Mouse (Mus musculus) megakaryocyte, embryonic 14.5 days (primary cell): ENCODE results near the gene Zfp13. TPM values are rescaled to one million over a fixed set of nuclear protein-coding genes. Genes with fewer than 3 reads are reported as not detected.

ENCODE experiments used
- H3K27me3 ChIP-seq: replicated peaks from 2 replicates; pipeline ENCODE3; 2012; ENCODE audit warnings: inconsistent platforms
- H3K36me3 ChIP-seq: replicated peaks from 2 replicates; pipeline ENCODE3; 2012; ENCODE audit warnings: low read length, inconsistent platforms, mixed read lengths
- H3K4me1 ChIP-seq: 2 replicates; pipeline ENCODE4 v1.6.1; 2012; ENCODE audit warnings: inconsistent platforms
- H3K4me3 ChIP-seq: replicated peaks from 2 replicates; pipeline ENCODE3; 2012; ENCODE audit warnings: moderate library complexity, mild to moderate bottlenecking, inconsistent platforms
- H3K9me3 ChIP-seq: 2 replicates; pipeline ENCODE4 v1.6.1; 2012; ENCODE audit warnings: inconsistent platforms
- FLI1 ChIP-seq: IDR thresholded peaks from 2 replicates; pipeline ENCODE4 v1.6.1; 2012; ENCODE audit warnings: low read length, inconsistent platforms, mixed read lengths
- GATA1 ChIP-seq: IDR thresholded peaks from 3 replicates; pipeline ENCODE4 v1.6.1; 2012; ENCODE audit warnings: mixed read lengths, low read length, inconsistent platforms, borderline replicate concordance
- polyA plus RNA-seq: library from polyadenylated mRNA; stranded (reverse); fragments of >175 nt; gene quantifications from 2 replicates; pipeline ENCODE4 v1.2.3, GENCODE M21; 2012; ENCODE audit warnings: low replicate concordance; ENCODE audit not compliant: insufficient read depth

Zfp13 gene
- 0.96 TPM in 1 of 2 replicates, not detected in the other for polyA plus RNA-seq

- Histone ChIP-seq H3K27me3 (peaks cover 8% of the 10 kb centered on the region), H3K4me3 (peak within 1 kb of the TSS; percentile 90), H3K9me3 (no peaks in the 10 kb centered on the region), H3K36me3 (no peaks in the 10 kb centered on the region), H3K4me1 (peaks cover 42% of the 10 kb centered on the region)
- no peak for TF ChIP-seq GATA1
- no peak for TF ChIP-seq FLI1
Measured at GRCm38 (mm10) chr17:23598582-23599552, at the start of gene Zfp13. Gene Zfp13 (minus strand): TSS chr17:23599487.

GRCm38 (mm10) chr17:23645894-23646293 is 46.6 kb upstream of the Zfp13 start:
- Histone ChIP-seq H3K27me3 (peaks cover 47% of the 10 kb centered on the region), H3K4me1 (peaks cover 10% of the 10 kb centered on the region), H3K4me3 (no peak overlapping the region), H3K36me3 (no peaks in the 10 kb centered on the region), H3K9me3 (peaks cover 15% of the 10 kb centered on the region)
- TF ChIP-seq GATA1 = no peak
- TF ChIP-seq FLI1 = no peak

- H3K4me3 ChIP-seq = peak within 1 kb of the TSS; percentile 89
- peaks cover 10% of the 10 kb centered on the region for H3K4me1 ChIP-seq
- H3K9me3 ChIP-seq = peaks cover 15% of the 10 kb centered on the region
- no peaks in the 10 kb centered on the region for H3K36me3 ChIP-seq
- no peak for TF ChIP-seq FLI1
- TF ChIP-seq GATA1 = no peak
- H3K27me3 ChIP-seq = peaks cover 51% of the 10 kb centered on the region
Measured at GRCm38 (mm10) chr17:23644613-23645495, 45.6 kb upstream of the Zfp13 start, which contains the start of gene Mmp25. Gene Mmp25 (minus strand): TSS chr17:23645277.

- no peaks in the 10 kb centered on the region for H3K36me3 ChIP-seq
- H3K9me3 ChIP-seq = no peaks in the 10 kb centered on the region
- no peak overlapping the region for H3K4me3 ChIP-seq
- TF ChIP-seq GATA1 (no peak), FLI1 (no peak)
- H3K27me3 ChIP-seq = peaks cover 60% of the 10 kb centered on the region
- peaks cover 20% of the 10 kb centered on the region for H3K4me1 ChIP-seq
Measured at GRCm38 (mm10) chr17:23631241-23631640, 32.0 kb upstream of the Zfp13 start.

GRCm38 (mm10) chr17:23630195-23631020 is 31.1 kb upstream of the Zfp13 start:
- peaks cover 17% of the 10 kb centered on the region for H3K4me1 ChIP-seq

GRCm38 (mm10) chr17:23627813-23628212 is 28.5 kb upstream of the Zfp13 start:
- Histone ChIP-seq H3K27me3 (peaks cover 45% of the 10 kb centered on the region), H3K4me1 (peaks cover 17% of the 10 kb centered on the region), H3K9me3 (no peaks in the 10 kb centered on the region), H3K4me3 (no peak overlapping the region), H3K36me3 (no peaks in the 10 kb centered on the region)
- no peak for TF ChIP-seq GATA1
- no peak for TF ChIP-seq FLI1

More at GRCm38 (mm10) chr17:23630195-23631020, 31.1 kb upstream of the Zfp13 start:
- no peaks in the 10 kb centered on the region for H3K36me3 ChIP-seq
- H3K9me3 ChIP-seq = no peaks in the 10 kb centered on the region
- no peak for TF ChIP-seq FLI1
- no peak for TF ChIP-seq GATA1
- H3K4me3 ChIP-seq = peak overlapping the region; percentile 79
- H3K27me3 ChIP-seq = peaks cover 52% of the 10 kb centered on the region

- no peaks in the 10 kb centered on the region for H3K9me3 ChIP-seq
- TF ChIP-seq FLI1 (no peak), GATA1 (no peak)
- no peaks in the 10 kb centered on the region for H3K36me3 ChIP-seq
- peaks cover 5% of the 10 kb centered on the region; the same call in 1 of the 2 replicates for H3K4me1 ChIP-seq
- H3K4me3 ChIP-seq = no peak overlapping the region
- peaks cover 44% of the 10 kb centered on the region for H3K27me3 ChIP-seq
Measured at GRCm38 (mm10) chr17:23620351-23620750, 21.1 kb upstream of the Zfp13 start.

GRCm38 (mm10) chr17:23617087-23617486 is 17.8 kb upstream of the Zfp13 start:
- Histone ChIP-seq H3K36me3 (no peaks in the 10 kb centered on the region), H3K4me1 (peaks cover 5% of the 10 kb centered on the region; the same call in 1 of the 2 replicates), H3K27me3 (peaks cover 45% of the 10 kb centered on the region), H3K4me3 (no peak overlapping the region), H3K9me3 (no peaks in the 10 kb centered on the region)
- TF ChIP-seq FLI1 = no peak
- TF ChIP-seq GATA1 = no peak

- Histone ChIP-seq H3K27me3 (peaks cover 39% of the 10 kb centered on the region), H3K36me3 (no peaks in the 10 kb centered on the region), H3K4me1 (peaks cover 7% of the 10 kb centered on the region), H3K4me3 (no peak overlapping the region), H3K9me3 (no peaks in the 10 kb centered on the region)
- TF ChIP-seq GATA1 = no peak
- TF ChIP-seq FLI1 = no peak
Measured at GRCm38 (mm10) chr17:23610361-23610800, 11.1 kb upstream of the Zfp13 start.
